Mouse (Mus musculus): ENCODE data around the gene Adrm1. TPM values are rescaled to one million over a fixed set of nuclear protein-coding genes. Genes with fewer than 3 reads are reported as not detected.

Gene Adrm1
- polyA plus RNA-seq, 1 experiment from 2014 or later: 52.2 TPM

DNA sequence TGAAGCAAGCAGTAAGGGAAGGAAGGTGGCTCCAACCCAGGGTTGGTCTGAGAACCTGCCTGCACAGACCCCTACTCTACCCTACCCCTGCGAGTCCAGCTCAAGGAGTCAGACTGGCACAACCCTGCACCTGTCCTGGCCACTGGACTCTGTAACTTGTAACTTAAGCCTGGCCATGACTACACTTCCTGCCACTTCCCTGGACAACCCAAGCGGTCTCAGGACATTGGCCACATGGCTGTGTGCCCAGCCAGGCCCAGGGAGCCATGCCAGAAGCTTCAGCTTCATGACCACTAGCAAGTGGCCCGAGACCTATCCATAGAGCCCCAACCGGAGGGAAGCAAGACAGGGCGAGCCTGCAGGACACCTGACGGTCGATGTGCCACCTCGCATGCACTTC, 46.3 kb downstream of the Adrm1 start:
- H3K4me3 ChIP-seq (ENCODE audit: inconsistent target): no peak overlapping the region
- H3K79me2 ChIP-seq (ENCODE audit: inconsistent target): no peaks in the 10 kb centered on the region
- 85% methylated on average over 8 of the region's 8 CpGs for WGBS (ENCODE audit: missing documents)

DNA sequence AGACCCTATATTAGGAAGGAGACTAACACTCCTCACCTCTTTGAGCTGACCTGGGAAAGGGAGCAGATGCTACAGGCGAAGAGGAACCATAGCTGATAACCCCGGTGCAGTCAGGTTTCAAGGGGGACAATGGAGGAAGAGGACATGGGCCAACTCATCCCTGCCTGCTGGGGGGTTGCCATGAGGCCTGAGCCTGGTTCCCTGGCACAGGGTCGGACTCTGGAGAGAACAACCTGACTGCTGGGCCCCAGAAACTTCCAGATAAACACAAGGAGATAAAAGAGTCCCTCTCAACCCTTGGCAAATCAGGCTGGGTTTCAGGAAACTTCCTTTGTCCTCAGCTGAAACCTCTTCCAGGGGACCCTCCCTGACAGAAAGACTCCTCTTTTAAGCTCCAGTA, 47.0 kb downstream of the Adrm1 start:
- Histone ChIP-seq H3K36me3 (ENCODE audit: inconsistent target) (no peaks in the 10 kb centered on the region), H3K79me2 (ENCODE audit: inconsistent target) (no peaks in the 10 kb centered on the region), H3K4me3 (ENCODE audit: inconsistent target) (no peak overlapping the region), H3K27ac (no peak overlapping the region)
- 83% methylated on average over 3 of the region's 3 CpGs for WGBS (ENCODE audit: missing documents)

More for the DNA sequence above, 46.3 kb downstream of the Adrm1 start:
- Histone ChIP-seq H3K27ac (no peak overlapping the region), H3K36me3 (ENCODE audit: inconsistent target) (no peaks in the 10 kb centered on the region)

- 90% methylated on average over 4 of the region's 5 CpGs for WGBS (ENCODE audit: missing documents)
- H3K79me2 ChIP-seq (ENCODE audit: inconsistent target): no peaks in the 10 kb centered on the region
- H3K36me3 ChIP-seq (ENCODE audit: inconsistent target): no peaks in the 10 kb centered on the region
- no peak overlapping the region for H3K27ac ChIP-seq
- no peak overlapping the region for H3K4me3 ChIP-seq (ENCODE audit: inconsistent target)
Observed at GRCm38 (mm10) chr2:180218677-180219076, 47.4 kb downstream of the Adrm1 start.

GRCm38 (mm10) chr2:180219145-180219943, 48.1 kb downstream of the Adrm1 start:
- no peak overlapping the region for H3K4me3 ChIP-seq (ENCODE audit: inconsistent target)
- no peaks in the 10 kb centered on the region for H3K79me2 ChIP-seq (ENCODE audit: inconsistent target)
- no peak overlapping the region for H3K27ac ChIP-seq
- 90% methylated on average over 15 of the region's 15 CpGs for WGBS (ENCODE audit: missing documents)
- no peaks in the 10 kb centered on the region for H3K36me3 ChIP-seq (ENCODE audit: inconsistent target)

GRCm38 (mm10) chr2:180220165-180220564, 48.9 kb downstream of the Adrm1 start:
- Histone ChIP-seq H3K36me3 (ENCODE audit: inconsistent target) (no peaks in the 10 kb centered on the region), H3K27ac (no peak overlapping the region), H3K79me2 (ENCODE audit: inconsistent target) (no peaks in the 10 kb centered on the region), H3K4me3 (ENCODE audit: inconsistent target) (no peak overlapping the region)
- WGBS (ENCODE audit: missing documents): 87% methylated on average over 9 of the region's 9 CpGs

GRCm38 (mm10) chr2:180221051-180221450, 49.8 kb downstream of the Adrm1 start:
- no peaks in the 10 kb centered on the region for H3K79me2 ChIP-seq (ENCODE audit: inconsistent target)
- no peak overlapping the region for H3K4me3 ChIP-seq (ENCODE audit: inconsistent target)
- H3K27ac ChIP-seq: no peak overlapping the region
- H3K36me3 ChIP-seq (ENCODE audit: inconsistent target): no peaks in the 10 kb centered on the region
- WGBS (ENCODE audit: missing documents): 92% methylated on average over 8 of the region's 9 CpGs

DNA sequence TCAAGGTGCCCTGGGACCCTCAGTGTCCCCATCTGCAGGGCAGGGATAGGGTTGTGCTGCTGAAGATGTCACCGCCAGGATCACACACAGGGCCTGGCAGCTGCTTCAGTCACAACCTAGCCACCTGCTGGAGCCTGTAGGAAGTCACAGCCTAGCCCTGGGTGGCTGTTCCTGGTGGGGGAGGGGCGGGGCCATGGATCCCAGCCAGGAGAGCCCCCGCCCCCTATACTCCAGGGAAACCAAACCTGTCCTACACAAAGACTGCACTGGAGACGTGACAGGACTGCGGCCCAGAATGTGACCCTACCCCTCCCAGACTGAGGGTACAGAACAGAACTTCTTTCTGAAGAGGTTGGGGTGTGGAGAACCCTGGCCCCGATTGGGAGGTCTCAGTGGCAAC, 51.0 kb downstream of the Adrm1 start:
- Histone ChIP-seq H3K79me2 (ENCODE audit: inconsistent target) (no peaks in the 10 kb centered on the region), H3K4me3 (ENCODE audit: inconsistent target) (no peak overlapping the region), H3K36me3 (ENCODE audit: inconsistent target) (no peaks in the 10 kb centered on the region), H3K27ac (no peak overlapping the region)
- WGBS (ENCODE audit: missing documents): 68% methylated on average over 6 of the region's 6 CpGs

DNA sequence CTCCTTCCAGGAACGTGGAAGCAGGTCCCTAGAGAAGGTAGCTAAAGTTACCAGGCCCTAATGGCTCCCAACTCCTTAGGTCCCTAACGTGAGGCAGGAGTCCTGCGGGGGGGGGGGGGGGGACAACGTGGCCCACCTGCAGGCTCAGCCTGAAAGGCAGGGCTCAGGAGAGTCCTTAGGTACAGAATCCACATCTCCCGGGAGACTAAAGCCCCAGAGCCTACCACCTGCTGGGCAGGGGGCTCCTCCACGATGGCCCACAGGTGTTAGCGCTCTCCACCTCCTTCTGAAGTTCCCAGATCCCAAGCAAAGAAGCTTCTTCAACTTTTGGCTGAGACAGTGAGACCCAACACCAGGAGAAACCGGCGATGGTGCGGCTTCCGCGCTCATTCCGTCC, 53.4 kb downstream of the Adrm1 start:
- Histone ChIP-seq H3K4me3 (ENCODE audit: inconsistent target) (no peak overlapping the region), H3K27ac (no peak overlapping the region)
- 24% methylated on average over 13 of the region's 13 CpGs for WGBS (ENCODE audit: missing documents)

DNA sequence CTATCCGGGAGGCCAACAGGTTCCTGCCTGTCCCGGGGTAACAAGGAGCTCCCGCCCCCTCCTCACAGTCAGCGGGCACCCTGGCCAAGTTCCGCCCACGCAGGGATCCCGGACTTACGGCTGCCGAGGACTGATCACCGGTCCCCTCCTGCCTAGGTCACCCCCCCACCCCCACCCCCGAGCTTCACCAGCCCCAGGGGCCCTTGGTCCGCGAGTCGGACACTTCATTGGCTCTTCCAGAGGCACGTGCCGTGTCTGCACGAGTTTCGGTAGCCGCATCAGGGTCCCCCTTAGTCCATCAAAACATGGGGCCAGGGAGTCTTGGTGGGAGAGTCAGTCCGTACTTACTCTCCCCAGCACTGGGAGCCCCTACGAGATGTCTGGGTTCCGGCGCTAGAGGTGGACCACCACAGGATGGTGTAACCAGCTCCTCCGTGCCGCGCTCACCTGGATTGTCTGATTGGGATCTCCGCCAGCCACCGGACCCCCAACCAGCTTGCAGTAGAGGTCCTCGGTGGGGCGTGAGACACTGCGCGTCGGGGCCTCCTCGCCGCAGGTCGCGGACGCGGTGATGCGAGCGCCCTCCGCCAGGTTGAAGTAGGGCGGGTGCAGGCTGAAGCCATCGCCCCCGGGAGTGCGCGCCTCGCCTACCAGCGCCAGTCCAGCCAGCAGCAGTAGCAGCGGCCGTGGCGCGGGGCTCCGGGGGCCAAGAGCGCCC, 53.9 kb downstream of the Adrm1 start:
- Histone ChIP-seq H3K79me2 (ENCODE audit: inconsistent target) (no peaks in the 10 kb centered on the region), H3K4me3 (ENCODE audit: inconsistent target) (no peak overlapping the region), H3K27ac (no peak overlapping the region), H3K36me3 (ENCODE audit: inconsistent target) (no peaks in the 10 kb centered on the region)
- 1% methylated on average over 54 of the region's 55 CpGs for WGBS (ENCODE audit: missing documents)

More for the DNA sequence above, 53.4 kb downstream of the Adrm1 start:
- no peaks in the 10 kb centered on the region for H3K79me2 ChIP-seq (ENCODE audit: inconsistent target)
- H3K36me3 ChIP-seq (ENCODE audit: inconsistent target): no peaks in the 10 kb centered on the region

Other genes starting within 250 kb of the Adrm1 start
- gene Taf4, start 194.8 kb upstream of the Adrm1 start, polyA plus RNA-seq (2018): 10.4 to 14.0 TPM (median 11.8 TPM) in 3 replicates
- 13.6 to 45.7 TPM (median 15.5 TPM) in 3 replicates for gene Lsm14b, start 146.5 kb upstream of the Adrm1 start, polyA plus RNA-seq (2018)
- gene Psma7, start 129.1 kb upstream of the Adrm1 start, polyA plus RNA-seq (2018): 143 to 206 TPM (median 153 TPM) in 3 replicates
- gene Ss18l1, start 129.0 kb upstream of the Adrm1 start, polyA plus RNA-seq (2018): 2.0 to 3.1 TPM (median 2.5 TPM) in 3 replicates
- 3.7 to 10.9 TPM (median 9.9 TPM) in 3 replicates for gene Mtg2, start 100.9 kb upstream of the Adrm1 start, polyA plus RNA-seq (2018)
- gene Hrh3, start 67.0 kb upstream of the Adrm1 start, polyA plus RNA-seq (2018): not detected in 3 replicates
- gene Osbpl2, start 52.2 kb upstream of the Adrm1 start, polyA plus RNA-seq (2018): 18.2 to 41.4 TPM (median 20.2 TPM) in 3 replicates
- gene Lama5, start 54.4 kb downstream of the Adrm1 start, polyA plus RNA-seq (2018): not detected in 3 replicates
- gene Rps21, start 85.9 kb downstream of the Adrm1 start, polyA plus RNA-seq (2018): 350 to 1,718 TPM (median 1,499 TPM) in 3 replicates
- gene Cables2, start 102.0 kb downstream of the Adrm1 start, polyA plus RNA-seq (2018): 5.9 to 8.4 TPM (median 6.4 TPM) in 3 replicates
- gene Rbbp8nl, start 118.4 kb downstream of the Adrm1 start, polyA plus RNA-seq (2018): not detected in 3 replicates
- not detected in 3 replicates for gene Gata5, start 163.2 kb downstream of the Adrm1 start, polyA plus RNA-seq (2018)

Data from macrophage (primary cell).